In the genomic region with DNA sequence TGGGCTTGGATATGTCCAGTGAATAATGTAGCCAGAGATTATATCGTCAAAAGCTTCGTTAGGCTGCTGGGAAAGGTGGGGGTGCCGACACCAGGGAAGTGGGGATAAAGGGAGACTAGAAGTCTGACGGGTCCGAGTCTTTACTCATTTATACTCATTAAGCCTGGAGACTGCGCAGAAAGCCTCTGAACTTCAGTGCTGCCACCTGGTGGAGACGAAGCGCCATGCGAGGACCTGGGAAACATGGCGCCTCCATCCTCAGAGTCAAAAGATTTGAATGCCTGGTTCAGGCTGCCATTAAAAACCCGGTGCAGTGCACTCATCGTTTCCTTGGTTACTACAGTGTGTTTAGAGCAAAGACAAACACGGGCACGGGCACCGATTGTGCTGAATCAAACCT, we compare ENCODE assay signal across 8 mouse cellular contexts.
DNase-seq lines count a peak whose midpoint lies in the region; ATAC-seq and TF ChIP-seq lines count a peak whose summit lies in the region.

No protein-coding gene starts in this region.

- ATAC-seq in limb, embryonic 14.5 days (ENCODE audit: low FRiP score, low read depth): peak; percentile 37; the same call in 1 of the 2 replicates

- no peak for TF ChIP-seq POLR2A in ES-Bruce4 (IDR thresholded peaks at IDR 0.05; ENCODE audit: insufficient read depth, low read length)
- no peak for TF ChIP-seq POLR2A in limb, embryonic 14.5 days (IDR thresholded peaks at IDR 0.05; ENCODE audit: borderline replicate concordance, extremely low read depth, insufficient read depth, insufficient read length)

- H3K4me1 ChIP-seq in ES-Bruce4 (ENCODE audit: control insufficient read depth, insufficient read depth, low read length): no peaks in the 10 kb centered on the region
- H3K4me1 ChIP-seq in limb, embryonic 14.5 days (ENCODE audit: control insufficient read depth, insufficient read depth, low read length): peaks cover 10% of the 10 kb centered on the region; the same call in 1 of the 2 replicates

- no peaks in the 10 kb centered on the region for H3K27me3 ChIP-seq in ES-Bruce4 (ENCODE audit: control insufficient read depth, insufficient read depth, low read length, poor library complexity, severe bottlenecking)
- H3K27me3 ChIP-seq in limb, embryonic 14.5 days (ENCODE audit: control insufficient read depth, insufficient read depth, low read length): no peaks in the 10 kb centered on the region

- no peak overlapping the region for H3K4me3 ChIP-seq in ES-Bruce4 (ENCODE audit: low read depth, low read length)
- H3K4me3 ChIP-seq in limb, embryonic 14.5 days (replicated peaks; ENCODE audit: low read length): no peak overlapping the region

- no peak overlapping the region for H3K9ac ChIP-seq in ES-Bruce4 (ENCODE audit: low read depth, poor library complexity, severe bottlenecking)
- no peak overlapping the region; the same call in 1 of the 2 replicates for H3K9ac ChIP-seq in limb, embryonic 14.5 days (ENCODE audit: low read depth, low read length, severe bottlenecking)

- no peaks in the 10 kb centered on the region for H3K9me3 ChIP-seq in ES-Bruce4 (replicated peaks; ENCODE audit: control insufficient read depth, insufficient read depth, low read length, poor library complexity, severe bottlenecking)
- H3K9me3 ChIP-seq in limb, embryonic 14.5 days (ENCODE audit: control insufficient read depth, low read length): no peaks in the 10 kb centered on the region

- TF ChIP-seq EP300 in ES-Bruce4 (IDR thresholded peaks at IDR 0.05; ENCODE audit: insufficient read depth, low read depth, low read length): no peak

- 46% methylated on average over 15 of the region's 15 CpGs for WGBS in limb, embryonic 14.5 days

- no peak overlapping the region for H3K27ac ChIP-seq in ES-Bruce4 (ENCODE audit: insufficient read depth, low read length)
- H3K27ac ChIP-seq in limb, embryonic 14.5 days (replicated peaks; ENCODE audit: low read depth, low read length): no peak overlapping the region

- peak overlapping the region; percentile 34; the same call in 1 of the 2 replicates for H3K4me2 ChIP-seq in limb, embryonic 14.5 days (replicated peaks; ENCODE audit: low read depth, low read length, severe bottlenecking)

- peak; percentile 66 for DNase-seq in 416B (ENCODE audit: low read depth)
- peak; percentile 4 for DNase-seq in cerebellum, adult 9-10 months
- peak; percentile 56 to 60 for DNase-seq in gastrocnemius, postnatal 36 days
- DNase-seq in kidney, adult 8-10 months: peak; percentile 12 to 57
- peak; percentile 36 for DNase-seq in limb, embryonic 14.5 days (ENCODE audit: low spot score)
- DNase-seq in right cerebral cortex, postnatal 14 days: peak; percentile 38
- DNase-seq in urinary bladder, postnatal 4 days (ENCODE audit: low spot score in 2 of 2): peak; percentile 25 to 66

- intact Hi-C loops in gastrocnemius, postnatal 36 days (cut with DNase I): no loop called here

- H3K36me3 ChIP-seq in ES-Bruce4 (ENCODE audit: control insufficient read depth, insufficient read depth, low read length, poor library complexity, severe bottlenecking): no peaks in the 10 kb centered on the region
- H3K36me3 ChIP-seq in limb, embryonic 14.5 days (ENCODE audit: control insufficient read depth, insufficient read depth, low read length): no peaks in the 10 kb centered on the region

- TF ChIP-seq CTCF in ES-Bruce4 (IDR thresholded peaks at IDR 0.05; ENCODE audit: low read depth, low read length): peak; percentile 75

Comparison
In these comparisons a context has a peak if more than half of its experiments do, and no peak if none do; other contexts are left out.
1. DNase-seq: peak in every context shown above with its lines; median percentile 66 in 416B; 58 in gastrocnemius, postnatal 36 days; 46 in urinary bladder, postnatal 4 days; 38 in right cerebral cortex, postnatal 14 days; 36 in limb, embryonic 14.5 days; 34 in kidney, adult 8-10 months; 4 in cerebellum, adult 9-10 months.